Mouse (Mus musculus): ENCODE measurements around the gene Vmn1r114. TPM values are rescaled to one million over a fixed set of nuclear protein-coding genes. Genes with fewer than 3 reads are reported as not detected.
"Not testable (repeated sequence)": the region's sequence is repeated elsewhere in the genome, so short reads cannot be mapped to it uniquely, and the experiment has no call there.

The Vmn1r114 gene
- polyA plus RNA-seq (2012; ENCODE audit: insufficient read depth, insufficient read length, low replicate concordance, missing spikeins): not detected in 2 replicates

GRCm38 (mm10) chr7:20812086-20812485, at the start of gene Vmn1r114:
Gene Vmn1r114, minus strand, starts transcription at chr7:20812186.
- not testable (repeated sequence) for H3K4me1 ChIP-seq (ENCODE audit: control insufficient read depth, insufficient read depth, low read length); H3K27ac ChIP-seq (ENCODE audit: insufficient read depth, low read depth, low read length); H3K4me3 ChIP-seq (ENCODE audit: insufficient read depth, low read depth, low read length)
- WGBS: no CpG with 5 or more reads among the region's 5 CpGs

- WGBS: 93% methylated on average over 1 of the region's 3 CpGs
- not testable (repeated sequence) for H3K4me3 ChIP-seq (ENCODE audit: insufficient read depth, low read depth, low read length); H3K4me1 ChIP-seq (ENCODE audit: control insufficient read depth, insufficient read depth, low read length); H3K27ac ChIP-seq (ENCODE audit: insufficient read depth, low read depth, low read length)
These were observed 32.9 kb upstream of the Vmn1r114 start, which contains the start of gene Vmn1r115 for GRCm38 (mm10) chr7:20844885-20845284. Gene Vmn1r115, minus strand, starts transcription at chr7:20844985.

GRCm38 (mm10) chr7:20786985-20787384, 25.0 kb downstream of the Vmn1r114 start, which contains the start of gene Vmn1r113:
Gene Vmn1r113, plus strand, starts transcription at chr7:20787285.
- WGBS: 61% methylated on average over 2 of the region's 2 CpGs
- not testable (repeated sequence) for H3K27ac ChIP-seq (ENCODE audit: insufficient read depth, low read depth, low read length); H3K4me1 ChIP-seq (ENCODE audit: control insufficient read depth, insufficient read depth, low read length); H3K4me3 ChIP-seq (ENCODE audit: insufficient read depth, low read depth, low read length)

- H3K4me3 ChIP-seq (ENCODE audit: insufficient read depth, low read depth, low read length); H3K27ac ChIP-seq (ENCODE audit: insufficient read depth, low read depth, low read length); H3K4me1 ChIP-seq (ENCODE audit: control insufficient read depth, insufficient read depth, low read length): not testable (repeated sequence)
- no CpG with 5 or more reads among the region's 3 CpGs for WGBS
These were observed 41.1 kb downstream of the Vmn1r114 start, which contains the start of gene Vmn1r112 for GRCm38 (mm10) chr7:20770885-20771284. Gene Vmn1r112, plus strand, starts transcription at chr7:20771185.

Other genes starting within 250 kb of the Vmn1r114 start
- not detected in 2 replicates for gene Gm4141, start 235.9 kb downstream of the Vmn1r114 start, polyA plus RNA-seq (2012; ENCODE audit: insufficient read depth, insufficient read length, low replicate concordance, missing spikeins)
- gene Gm4513, start 213.2 kb downstream of the Vmn1r114 start, polyA plus RNA-seq (2012; ENCODE audit: insufficient read depth, insufficient read length, low replicate concordance, missing spikeins): not detected in 2 replicates
- gene Vmn1r107, start 143.3 kb downstream of the Vmn1r114 start, polyA plus RNA-seq (2012; ENCODE audit: insufficient read depth, insufficient read length, low replicate concordance, missing spikeins): not detected in 2 replicates
- gene Vmn1r111, start 109.0 kb downstream of the Vmn1r114 start, polyA plus RNA-seq (2012; ENCODE audit: insufficient read depth, insufficient read length, low replicate concordance, missing spikeins): not detected in 2 replicates
- gene Gm10668, start 81.6 kb downstream of the Vmn1r114 start, polyA plus RNA-seq (2012; ENCODE audit: insufficient read depth, insufficient read length, low replicate concordance, missing spikeins): not detected in 2 replicates
- gene Vmn1r112, start 41.0 kb downstream of the Vmn1r114 start, polyA plus RNA-seq (2012; ENCODE audit: insufficient read depth, insufficient read length, low replicate concordance, missing spikeins): not detected in 2 replicates
- gene Vmn1r113, start 24.9 kb downstream of the Vmn1r114 start, polyA plus RNA-seq (2012; ENCODE audit: insufficient read depth, insufficient read length, low replicate concordance, missing spikeins): not detected in 2 replicates
- not detected in 2 replicates for gene Vmn1r115, start 32.8 kb upstream of the Vmn1r114 start, polyA plus RNA-seq (2012; ENCODE audit: insufficient read depth, insufficient read length, low replicate concordance, missing spikeins)
- not detected in 2 replicates for gene Vmn1r116, start 60.1 kb upstream of the Vmn1r114 start, polyA plus RNA-seq (2012; ENCODE audit: insufficient read depth, insufficient read length, low replicate concordance, missing spikeins)
- gene Vmn1r117, start 71.9 kb upstream of the Vmn1r114 start, polyA plus RNA-seq (2012; ENCODE audit: insufficient read depth, insufficient read length, low replicate concordance, missing spikeins): not detected in 2 replicates
- not detected in 2 replicates for gene Vmn1r118, start 100.2 kb upstream of the Vmn1r114 start, polyA plus RNA-seq (2012; ENCODE audit: insufficient read depth, insufficient read length, low replicate concordance, missing spikeins)
- not detected in 2 replicates for gene Vmn1r119, start 200.3 kb upstream of the Vmn1r114 start, polyA plus RNA-seq (2012; ENCODE audit: insufficient read depth, insufficient read length, low replicate concordance, missing spikeins)
- gene Vmn1r120, start 241.6 kb upstream of the Vmn1r114 start, polyA plus RNA-seq (2012; ENCODE audit: insufficient read depth, insufficient read length, low replicate concordance, missing spikeins): not detected in 2 replicates